Mouse (Mus musculus): Measurements from ENCODE around the gene Nat14.

The Nat14 gene

DNA sequence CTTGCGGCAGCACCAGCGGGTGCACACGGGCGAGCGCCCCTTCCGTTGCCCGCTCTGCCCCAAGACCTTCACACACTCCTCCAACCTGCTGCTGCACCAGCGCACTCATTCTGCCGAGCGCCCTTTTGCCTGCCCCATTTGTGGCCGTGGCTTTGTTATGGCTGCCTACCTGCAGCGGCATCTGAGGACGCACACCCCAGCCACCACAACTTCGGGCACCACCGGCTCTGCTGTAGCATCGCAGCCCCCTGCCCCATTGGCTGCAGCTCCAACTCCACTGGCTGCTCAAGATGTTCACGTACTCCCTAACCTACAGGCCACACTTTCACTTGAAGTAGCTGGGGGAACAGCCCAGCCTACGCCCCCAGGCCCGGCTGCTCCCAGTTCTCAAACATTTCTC lies 1.3 kb upstream of the Nat14 start:
- DNase-seq (ENCODE audit: low spot score), result no peak

DNA sequence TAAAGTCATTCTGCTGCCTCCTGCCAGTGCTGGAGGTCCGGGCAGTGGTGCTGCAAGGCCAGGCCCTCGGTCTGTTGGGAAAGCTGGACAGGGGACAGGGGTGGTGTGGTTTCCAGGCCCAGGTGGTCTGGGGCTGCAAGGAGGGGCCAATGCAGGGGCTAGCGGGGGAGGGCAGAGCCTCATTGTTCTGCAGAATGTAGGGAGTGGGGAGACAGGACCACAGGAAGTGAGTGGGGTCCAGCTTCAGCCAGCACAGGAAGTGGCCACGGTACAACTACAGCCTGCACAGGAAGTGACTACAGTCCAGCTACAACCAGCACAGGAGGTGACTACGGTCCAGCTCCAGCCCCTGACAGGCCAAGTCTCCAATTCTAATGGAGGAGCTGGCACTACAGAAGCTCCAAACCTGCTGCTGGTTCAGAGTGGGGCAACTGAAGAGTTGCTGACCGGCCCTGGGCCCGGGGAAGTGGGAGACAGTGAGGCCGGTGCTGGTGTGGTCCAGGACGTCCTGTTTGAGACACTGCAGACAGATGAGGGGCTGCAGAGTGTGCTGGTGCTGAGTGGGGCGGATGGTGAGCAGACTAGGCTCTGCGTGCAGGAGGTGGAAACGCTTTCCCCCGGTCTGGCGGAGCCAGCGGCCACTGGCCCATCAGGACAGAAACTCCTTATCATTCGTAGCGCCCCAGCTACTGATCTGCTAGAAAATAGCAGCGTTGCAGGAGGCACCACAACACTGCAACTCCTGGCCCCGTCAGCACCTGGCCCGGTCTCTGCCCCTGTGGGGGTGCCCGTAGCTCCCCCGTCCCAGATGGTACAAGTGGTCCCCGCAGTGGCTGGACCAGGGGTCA lies 628 bp upstream of the Nat14 start:
- no peak for DNase-seq (ENCODE audit: low spot score)

- peak; percentile 71 for DNase-seq (ENCODE audit: low spot score)
These were observed 680 bp downstream of the Nat14 start for GRCm38 (mm10) chr7:4922508-4922907.

DNA sequence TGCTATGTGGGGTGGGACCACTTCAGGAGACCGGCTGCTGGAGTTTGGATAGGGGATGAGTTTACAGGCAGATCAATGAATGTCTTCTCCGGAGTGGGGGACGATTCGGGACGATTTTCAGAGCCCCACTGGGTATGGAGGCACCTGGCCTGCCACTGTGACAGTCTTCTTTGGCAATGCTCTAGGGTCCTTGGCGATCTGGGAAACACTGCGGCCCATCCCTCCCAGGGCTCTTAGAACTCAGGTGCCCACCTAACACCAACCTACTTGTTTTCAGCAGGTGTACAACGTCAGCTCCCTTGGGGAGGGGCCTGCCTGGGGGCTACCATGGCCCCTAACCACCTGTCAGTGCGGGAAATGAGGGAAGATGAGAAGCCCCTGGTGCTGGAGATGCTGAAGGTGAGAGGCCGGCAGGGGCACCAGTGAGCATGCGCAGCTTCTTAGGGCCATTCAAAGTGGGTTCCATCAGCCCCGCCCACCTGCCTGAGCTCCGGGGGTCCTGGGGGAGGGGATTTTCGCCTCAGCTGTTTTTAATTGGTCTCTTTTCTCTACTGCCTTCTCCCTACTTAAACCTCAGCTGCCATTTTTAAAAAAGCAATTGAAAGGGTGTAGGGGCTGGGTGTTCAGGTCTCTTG lies 1.2 kb downstream of the Nat14 start:
- DNase-seq (ENCODE audit: low spot score), result peak; percentile 67

DNA sequence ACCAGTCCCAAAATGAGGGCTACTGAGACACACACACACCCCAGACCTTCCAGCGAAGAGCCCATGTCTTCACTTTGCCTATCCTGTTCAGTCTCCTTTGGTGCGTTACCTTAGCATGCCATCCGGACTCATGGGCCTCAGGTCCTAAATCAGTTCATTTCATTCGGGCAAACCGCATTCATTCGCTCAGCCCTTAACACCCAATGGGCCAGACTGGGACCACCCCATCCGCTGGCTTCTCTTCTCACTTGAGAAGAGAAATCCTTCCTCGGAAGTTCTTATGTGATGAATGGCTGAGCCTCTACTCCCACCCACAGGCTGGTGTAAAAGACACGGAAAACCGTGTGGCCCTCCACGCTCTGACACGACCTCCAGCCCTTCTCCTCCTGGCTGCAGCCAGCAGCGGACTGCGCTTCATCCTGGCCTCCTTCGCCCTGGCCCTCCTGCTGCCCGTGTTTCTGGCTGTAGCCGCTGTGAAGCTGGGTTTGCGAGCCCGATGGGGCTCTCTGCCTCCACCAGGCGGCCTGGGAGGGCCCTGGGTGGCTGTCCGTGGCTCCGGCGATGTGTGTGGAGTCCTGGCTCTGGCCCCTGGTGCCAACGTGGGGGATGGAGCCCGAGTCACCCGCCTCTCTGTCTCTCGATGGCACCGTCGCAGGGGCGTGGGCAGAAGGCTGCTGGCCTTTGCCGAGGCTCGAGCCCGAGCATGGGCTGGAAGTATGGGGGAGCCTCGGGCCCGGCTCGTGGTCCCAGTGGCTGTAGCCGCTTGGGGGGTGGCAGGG lies 1.9 kb downstream of the Nat14 start:
- no peak for DNase-seq (ENCODE audit: low spot score)

- no peak for DNase-seq (ENCODE audit: low spot score)
These were observed 2.7 kb downstream of the Nat14 start for GRCm38 (mm10) chr7:4924483-4924882.

DNA sequence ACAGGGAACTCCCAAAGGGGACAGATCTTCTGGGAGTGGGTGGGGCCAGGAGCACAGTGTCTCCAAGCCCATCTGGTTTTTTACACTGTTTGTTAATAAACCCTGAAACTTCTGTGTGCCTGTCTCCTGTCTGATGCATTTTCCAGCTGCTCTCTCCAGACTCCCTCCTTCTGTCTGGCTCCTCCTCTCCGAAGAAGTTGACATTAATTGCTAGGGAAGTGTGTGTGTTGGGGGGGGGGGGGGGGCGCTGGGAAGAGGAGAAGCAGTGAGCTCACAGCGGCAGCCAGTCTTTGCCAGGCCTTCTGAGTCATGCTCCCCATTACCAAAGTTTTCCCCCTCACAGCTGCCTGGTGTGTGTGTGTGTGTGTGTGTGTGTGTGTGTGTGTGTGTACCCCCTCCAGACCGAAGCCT lies 3.1 kb downstream of the Nat14 start:
- no peak for DNase-seq (ENCODE audit: low spot score)

DNA sequence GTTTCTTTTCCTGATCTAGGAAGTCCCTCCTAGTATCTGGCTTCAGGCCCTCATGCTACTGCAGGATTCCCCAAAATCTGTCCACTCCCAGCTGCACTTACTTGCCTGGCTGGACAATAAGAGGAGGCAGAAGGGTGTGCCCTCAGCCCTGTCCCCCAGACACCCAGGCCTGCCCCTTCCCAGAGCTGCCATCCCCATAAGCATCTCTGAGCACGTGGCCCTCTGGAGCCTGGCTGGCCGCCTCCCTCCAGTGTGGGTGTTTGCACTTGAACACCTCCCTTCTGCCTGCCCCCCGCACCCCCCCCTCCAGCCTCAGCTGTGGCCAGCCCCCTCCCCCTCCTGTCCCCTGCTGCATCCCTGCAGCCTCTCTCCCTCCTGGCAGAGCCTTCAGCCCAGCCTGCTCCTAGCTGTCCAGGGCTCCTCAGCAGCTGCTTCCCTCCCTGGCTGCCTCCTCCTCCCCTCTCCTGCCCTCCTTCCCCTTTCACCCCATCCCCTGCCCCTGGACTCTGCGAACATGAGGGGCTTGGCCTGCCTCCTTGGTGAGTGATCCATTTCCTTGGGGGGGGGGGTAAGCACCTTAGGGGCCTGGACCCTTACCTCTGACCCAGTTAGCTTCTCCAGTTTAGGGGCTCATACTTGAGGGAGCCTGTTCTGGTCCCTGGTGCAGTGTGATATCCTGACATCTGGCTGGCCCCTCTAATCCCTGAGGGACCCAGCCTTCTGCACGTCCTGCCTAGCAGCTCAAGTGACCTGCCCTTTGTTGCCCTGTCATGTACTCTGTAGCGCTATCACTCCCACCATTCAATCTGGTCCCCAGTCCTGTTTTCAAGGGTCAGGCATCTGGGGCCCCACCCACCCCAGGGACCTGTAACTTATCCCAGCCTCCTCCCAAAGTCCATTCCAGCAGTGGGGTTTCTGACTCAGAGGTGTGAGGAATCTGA lies 3.9 kb downstream of the Nat14 start, which contains the start of gene Ssc5d:
Ssc5d (plus strand) TSS at position 345 of the 941 bp plus-strand sequence.
- no peak for DNase-seq (ENCODE audit: low spot score)

DNA sequence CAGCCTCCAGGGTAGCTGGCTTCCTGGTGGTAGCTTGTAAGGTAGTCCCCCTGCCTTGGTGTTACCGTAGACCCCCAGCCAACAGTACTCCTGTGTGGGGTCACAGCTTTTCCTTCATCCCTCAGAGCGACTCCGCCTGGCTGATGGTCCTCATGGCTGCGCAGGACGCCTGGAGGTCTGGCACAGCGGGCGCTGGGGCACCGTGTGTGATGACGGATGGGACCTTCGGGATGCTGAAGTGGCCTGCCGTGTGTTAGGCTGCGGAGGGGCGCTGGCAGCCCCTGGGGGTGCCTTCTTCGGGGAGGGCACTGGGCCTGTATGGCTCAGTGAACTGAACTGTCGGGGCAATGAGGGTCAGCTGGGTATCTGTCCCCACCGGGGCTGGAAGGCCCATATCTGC lies 5.0 kb downstream of the Nat14 start:
- no peak for DNase-seq (ENCODE audit: low spot score)

DNA sequence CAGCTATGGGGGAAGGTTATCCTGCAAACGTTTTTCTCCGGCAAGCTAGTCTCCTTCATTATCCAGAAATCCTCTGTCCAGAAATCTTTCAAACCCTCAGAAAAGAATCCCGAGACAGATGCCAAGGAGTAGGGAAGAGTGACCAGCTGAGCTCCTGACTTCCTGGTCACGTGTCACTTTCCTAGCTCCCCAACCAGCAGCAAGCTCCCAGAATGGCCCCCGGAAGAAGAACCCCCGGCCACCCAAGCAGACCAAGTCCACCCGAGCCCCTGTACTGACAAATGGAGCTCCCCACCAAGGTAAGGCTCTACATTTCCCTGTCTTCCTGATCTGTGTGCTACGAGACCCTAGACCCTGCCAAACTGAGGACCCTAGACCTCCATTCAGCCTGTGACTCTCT lies 5.9 kb downstream of the Nat14 start:
- DNase-seq (ENCODE audit: low spot score), result no peak

DNA sequence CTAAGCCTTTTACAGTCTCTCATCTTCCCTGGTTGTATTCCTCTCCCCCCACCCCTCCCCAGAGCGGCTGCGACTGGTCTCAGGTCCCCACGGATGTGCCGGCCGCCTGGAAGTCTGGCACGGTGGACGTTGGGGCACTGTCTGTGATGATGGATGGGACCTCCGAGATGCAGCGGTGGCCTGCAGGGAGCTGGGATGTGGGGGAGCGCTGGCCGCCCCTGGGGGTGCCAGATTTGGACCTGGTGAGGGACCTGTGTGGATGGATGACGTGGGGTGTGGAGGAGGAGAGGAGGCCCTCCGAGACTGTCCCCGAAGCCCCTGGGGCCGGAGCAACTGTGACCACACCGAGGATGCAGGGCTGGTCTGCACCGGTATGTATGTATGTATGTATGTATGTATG lies 6.5 kb downstream of the Nat14 start:
- no peak for DNase-seq (ENCODE audit: low spot score)

GRCm38 (mm10) chr7:4933103-4933502 lies 11.3 kb downstream of the Nat14 start:
- no peak for DNase-seq (ENCODE audit: low spot score)

GRCm38 (mm10) chr7:4934160-4934914 lies 12.5 kb downstream of the Nat14 start:
- DNase-seq (ENCODE audit: low spot score), result no peak

DNA sequence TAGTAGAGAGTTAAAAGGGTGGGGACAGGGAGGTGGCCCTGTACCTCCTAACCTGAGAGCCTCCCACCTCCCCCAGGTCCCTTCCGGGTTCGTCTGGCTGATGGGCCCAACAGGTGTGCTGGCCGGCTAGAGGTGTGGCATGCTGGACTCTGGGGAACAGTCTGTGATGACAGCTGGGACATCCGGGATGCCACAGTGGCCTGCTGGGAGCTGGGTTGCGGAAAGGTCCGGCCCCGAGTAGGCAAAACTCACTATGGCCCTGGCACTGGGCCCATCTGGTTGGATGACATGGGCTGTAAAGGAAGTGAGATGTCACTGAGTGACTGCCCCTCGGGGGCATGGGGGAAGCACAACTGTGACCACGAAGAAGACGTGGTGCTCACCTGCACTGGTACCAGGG lies 15.0 kb downstream of the Nat14 start:
- DNase-seq (ENCODE audit: low spot score), result no peak

DNA sequence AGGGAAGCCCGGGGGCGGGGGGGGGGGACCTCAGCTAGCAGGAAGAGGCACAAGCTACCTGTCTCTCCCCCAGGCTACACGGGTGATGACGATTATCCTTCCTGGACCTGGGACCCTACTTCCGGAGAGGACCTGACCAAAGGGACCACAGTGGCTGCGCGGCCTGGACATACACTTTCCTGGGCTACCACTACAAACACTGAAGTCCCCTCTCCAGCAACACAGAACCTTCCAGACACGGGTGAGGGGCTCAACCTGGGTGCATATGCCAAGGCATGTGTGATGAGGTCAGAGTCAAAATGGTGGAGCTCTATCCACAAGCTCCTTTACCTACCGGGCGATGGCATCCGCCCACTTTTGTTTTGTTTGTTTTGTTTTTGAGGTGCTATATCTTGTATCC lies 15.6 kb downstream of the Nat14 start:
- DNase-seq (ENCODE audit: low spot score), result no peak

GRCm38 (mm10) chr7:4938456-4938855 lies 16.6 kb downstream of the Nat14 start:
- peak; percentile 44 for DNase-seq (ENCODE audit: low spot score)

GRCm38 (mm10) chr7:4940068-4940479 lies 18.2 kb downstream of the Nat14 start:
- DNase-seq (ENCODE audit: low spot score), result peak; percentile 83

DNA sequence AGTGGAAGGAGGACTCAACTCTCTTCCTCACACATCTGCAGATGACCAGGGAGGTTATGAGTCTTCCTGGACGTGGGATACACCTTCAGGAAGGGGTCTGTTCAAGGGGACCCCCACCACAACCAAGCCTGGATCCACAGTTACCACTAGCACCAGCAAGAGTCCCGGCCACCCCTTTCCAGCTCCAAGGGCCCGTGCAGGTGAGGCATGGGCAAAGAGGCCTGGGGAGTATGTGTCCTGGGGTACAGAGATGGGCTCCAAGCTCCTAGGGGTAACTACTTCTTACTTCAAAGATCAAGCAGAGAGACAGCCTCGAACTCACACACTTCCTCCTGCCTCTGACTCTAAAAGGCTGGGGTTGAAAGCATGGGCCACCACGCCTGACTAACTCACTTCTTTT lies 20.8 kb downstream of the Nat14 start:
- no peak for DNase-seq (ENCODE audit: low spot score)

DNA sequence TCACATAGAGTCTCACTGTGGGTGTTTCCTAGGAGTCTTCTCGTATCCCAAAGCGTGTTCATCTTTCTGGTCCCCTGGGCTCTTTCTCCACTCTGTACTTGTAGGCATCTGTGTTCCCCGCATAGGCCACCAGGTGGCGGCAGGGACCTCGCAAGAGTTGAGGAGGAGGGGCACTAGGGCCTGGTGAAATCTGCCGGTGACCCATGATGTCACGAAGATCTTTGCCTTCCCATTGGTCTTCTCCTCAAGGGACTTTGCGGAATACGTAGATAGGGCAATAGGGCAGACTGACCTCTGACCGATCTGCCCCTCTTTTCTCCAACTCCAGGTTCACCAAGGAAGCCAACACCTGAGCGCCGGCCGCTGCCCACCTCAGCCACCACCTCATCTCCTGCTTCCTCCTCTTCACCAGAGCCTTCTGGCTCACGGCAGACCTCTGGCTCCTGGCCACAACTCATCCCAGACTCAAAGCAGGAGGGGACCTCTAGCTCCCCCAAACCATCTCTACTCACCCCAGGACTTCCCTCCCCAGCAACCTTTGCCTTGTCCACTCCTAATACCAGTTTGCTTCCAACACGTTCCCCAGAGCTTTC lies 21.5 kb downstream of the Nat14 start:
- peak; percentile 96 for DNase-seq (ENCODE audit: low spot score)

DNA sequence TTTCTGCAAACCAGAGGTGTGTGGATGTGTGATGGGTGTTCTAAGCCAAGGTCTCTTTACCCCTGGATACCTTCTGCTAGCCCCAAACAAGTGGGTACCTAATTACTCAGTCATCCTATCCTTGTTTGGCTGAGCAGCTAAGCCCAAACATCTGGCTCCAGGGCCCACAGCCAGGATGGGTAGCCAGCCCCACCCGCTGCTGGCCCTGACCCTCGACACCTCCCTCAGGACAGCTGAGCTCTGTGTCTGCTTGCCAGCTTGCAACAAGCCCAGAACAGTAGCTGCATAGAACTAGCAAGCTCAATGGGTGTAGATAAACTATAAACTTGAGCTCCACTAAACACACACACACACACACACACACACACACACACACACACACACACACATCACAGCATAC lies 26.0 kb downstream of the Nat14 start:
- DNase-seq (ENCODE audit: low spot score), result no peak

DNA sequence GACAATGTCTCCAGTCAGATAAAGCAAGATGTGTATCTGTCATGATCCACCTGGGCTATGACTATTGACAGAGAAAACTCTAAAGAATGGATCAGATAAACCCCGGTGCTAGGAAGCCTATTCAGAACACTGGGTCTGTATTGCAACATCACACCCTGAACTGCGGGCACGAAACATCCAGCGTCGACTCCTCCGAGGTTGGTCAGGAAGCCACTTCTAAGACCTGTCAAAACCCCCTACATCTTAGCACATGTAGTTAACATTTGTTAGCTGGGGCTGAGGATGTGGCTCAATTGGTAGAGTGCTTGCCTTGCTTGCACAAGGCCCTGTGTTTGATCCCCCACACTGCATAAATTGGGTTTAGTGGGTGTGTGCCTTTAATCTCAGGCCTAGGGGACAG lies 26.6 kb downstream of the Nat14 start:
- no peak for DNase-seq (ENCODE audit: low spot score)

Data from layer of hippocampus, adult 9-10 months (tissue).